Mouse (Mus musculus) macrophage (primary cell): ENCODE measurements around the gene Mknk2. TPM values are rescaled to one million over a fixed set of nuclear protein-coding genes. Genes with fewer than 3 reads are reported as not detected.
"Not testable (repeated sequence)": the region's sequence is repeated elsewhere in the genome, so short reads cannot be mapped to it uniquely, and the experiment has no call there.

ENCODE experiments used
- H3K27ac ChIP-seq: fragments of 350-480 bp; formaldehyde crosslinking; 2 replicates; pipeline ENCODE4 v1.9.0; 2021
- H3K36me3 ChIP-seq: fragments of 350-480 bp; formaldehyde crosslinking; 2 replicates; pipeline ENCODE4 v1.9.0; 2021; ENCODE audit errors: inconsistent target
- H3K4me3 ChIP-seq: fragments of 350-480 bp; formaldehyde crosslinking; 2 replicates; pipeline ENCODE4 v1.9.0; 2021; ENCODE audit errors: inconsistent target
- H3K79me2 ChIP-seq: fragments of 350-480 bp; formaldehyde crosslinking; 2 replicates; pipeline ENCODE4 v1.9.0; 2021; ENCODE audit errors: inconsistent target
- WGBS: methylation state at CpG from one replicate; pipeline ENCODE4 v1.1.7; 2026; ENCODE audit warnings: inconsistent platforms; ENCODE audit not compliant: missing documents; 5-methylcytosine and 5-hydroxymethylcytosine counted together
- polyA plus RNA-seq: library from polyadenylated mRNA; stranded (reverse); fragments of 250-400 nt; gene quantifications from 3 replicates; pipeline ENCODE4 v1.2.4, GENCODE M21; 2018; ENCODE audit warnings: inconsistent platforms

Gene Mknk2
- polyA plus RNA-seq, 1 experiment from 2014 or later: 82.8 TPM

DNA sequence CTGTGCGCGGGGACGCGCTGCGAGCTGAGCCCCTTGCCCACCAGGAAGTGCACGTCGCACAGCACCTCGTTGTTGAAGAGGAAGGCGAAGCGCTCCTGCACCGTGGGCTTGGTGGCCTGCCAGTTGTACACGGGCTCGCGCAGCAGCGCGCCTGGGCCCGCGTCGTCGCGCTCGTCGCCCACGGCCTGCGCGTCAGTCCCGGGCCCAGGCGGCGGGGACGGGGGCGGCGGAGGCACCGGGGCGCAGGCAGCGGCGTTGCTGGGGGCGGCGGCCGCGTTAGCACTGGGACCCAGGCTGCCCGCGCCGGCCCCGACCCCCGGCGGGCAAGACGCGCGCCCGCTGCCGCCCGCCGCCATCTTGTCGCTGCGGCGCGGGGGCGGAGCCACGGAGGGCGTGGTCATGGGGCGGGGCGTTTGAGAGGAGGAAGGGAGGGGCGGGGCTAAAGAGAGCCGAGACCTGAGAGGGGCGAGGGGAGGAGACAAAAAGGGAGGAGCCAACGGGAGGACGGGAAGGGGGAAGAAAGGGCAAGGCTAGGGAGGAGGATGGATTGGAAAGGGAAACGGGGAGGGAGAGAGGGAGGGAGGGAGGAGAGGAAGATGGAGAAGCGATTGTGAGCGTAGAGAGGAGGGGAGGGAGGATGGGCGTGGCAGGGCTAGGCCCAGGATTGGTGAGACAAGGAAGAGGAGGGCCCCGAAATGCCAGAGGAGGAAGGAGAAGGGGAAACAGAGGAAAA, 21.6 kb downstream of the Mknk2 start:
- Histone ChIP-seq H3K79me2 (peaks cover 24% of the 10 kb centered on the region; the same call in 1 of the 2 replicates), H3K4me3 (peak overlapping the region; percentile 37), H3K27ac (peak overlapping the region; percentile 61), H3K36me3 (no peaks in the 10 kb centered on the region)
- WGBS: under 1% methylated on average over 68 of the region's 72 CpGs

GRCm38 (mm10) chr10:80655406-80656129, 22.3 kb downstream of the Mknk2 start:
- Histone ChIP-seq H3K79me2 (peaks cover 24% of the 10 kb centered on the region; the same call in 1 of the 2 replicates), H3K36me3 (no peaks in the 10 kb centered on the region), H3K4me3 (peak overlapping the region; percentile 37), H3K27ac (no peak overlapping the region)
- WGBS: 4% methylated on average over 11 of the region's 12 CpGs

GRCm38 (mm10) chr10:80654866-80655265, 23.0 kb downstream of the Mknk2 start:
- H3K79me2 ChIP-seq: peaks cover 24% of the 10 kb centered on the region; the same call in 1 of the 2 replicates
- H3K4me3 ChIP-seq: no peak overlapping the region
- WGBS: 85% methylated on average over 6 of the region's 6 CpGs
- H3K36me3 ChIP-seq: no peaks in the 10 kb centered on the region
- no peak overlapping the region for H3K27ac ChIP-seq

- no peak overlapping the region for H3K27ac ChIP-seq
- peaks cover under 1% of the 10 kb centered on the region; the same call in 1 of the 2 replicates for H3K36me3 ChIP-seq
- no peak overlapping the region for H3K4me3 ChIP-seq
- peaks cover 24% of the 10 kb centered on the region; the same call in 1 of the 2 replicates for H3K79me2 ChIP-seq
- 72% methylated on average over 6 of the region's 6 CpGs for WGBS
Measured at GRCm38 (mm10) chr10:80653156-80653720, 24.7 kb downstream of the Mknk2 start.

GRCm38 (mm10) chr10:80650392-80650791, 27.5 kb downstream of the Mknk2 start:
- WGBS: 94% methylated on average over 10 of the region's 10 CpGs
- no peak overlapping the region for H3K27ac ChIP-seq
- no peak overlapping the region for H3K4me3 ChIP-seq
- peaks cover 17% of the 10 kb centered on the region; the same call in 1 of the 2 replicates for H3K36me3 ChIP-seq
- peaks cover 20% of the 10 kb centered on the region; the same call in 1 of the 2 replicates for H3K79me2 ChIP-seq

GRCm38 (mm10) chr10:80649910-80650309, 28.0 kb downstream of the Mknk2 start:
- not testable (repeated sequence) for H3K27ac ChIP-seq, H3K4me3 ChIP-seq
- Histone ChIP-seq H3K36me3 (peaks cover 22% of the 10 kb centered on the region; the same call in 1 of the 2 replicates), H3K79me2 (peaks cover 15% of the 10 kb centered on the region; the same call in 1 of the 2 replicates)
- 82% methylated on average over 3 of the region's 6 CpGs for WGBS

DNA sequence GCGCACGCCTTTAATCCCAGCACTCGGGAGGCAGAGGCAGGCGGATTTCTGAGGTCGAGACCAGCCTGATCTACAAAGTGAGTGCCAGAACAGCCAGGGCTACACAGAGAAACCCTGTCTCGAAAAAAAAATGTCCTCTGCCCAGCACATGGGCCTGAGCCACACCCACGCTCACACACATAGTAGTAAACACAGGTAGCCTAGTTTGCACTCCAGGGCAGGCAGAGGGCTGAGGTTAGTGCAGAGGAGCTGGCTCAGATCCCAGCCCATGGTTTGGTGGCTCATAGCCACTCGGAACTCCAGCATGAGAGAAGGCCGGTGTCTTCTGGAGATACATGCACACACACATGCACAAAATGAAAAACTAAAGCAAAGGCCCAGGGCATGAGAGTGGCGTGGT, 31.0 kb downstream of the Mknk2 start:
- no peak overlapping the region for H3K27ac ChIP-seq
- 91% methylated on average over 9 of the region's 10 CpGs for WGBS
- H3K79me2 ChIP-seq: no peaks in the 10 kb centered on the region; the same call in 1 of the 2 replicates
- H3K4me3 ChIP-seq: no peak overlapping the region
- peaks cover 40% of the 10 kb centered on the region; the same call in 1 of the 2 replicates for H3K36me3 ChIP-seq

GRCm38 (mm10) chr10:80635345-80635744, 42.6 kb downstream of the Mknk2 start:
- H3K27ac ChIP-seq: no peak overlapping the region
- WGBS: 93% methylated on average over 4 of the region's 6 CpGs
- H3K79me2 ChIP-seq: peaks cover 45% of the 10 kb centered on the region
- H3K36me3 ChIP-seq: peaks cover 68% of the 10 kb centered on the region; the same call in 1 of the 2 replicates
- H3K4me3 ChIP-seq: no peak overlapping the region

GRCm38 (mm10) chr10:80628925-80629324, 49.0 kb downstream of the Mknk2 start:
- Histone ChIP-seq H3K36me3 (peaks cover 9% of the 10 kb centered on the region; the same call in 1 of the 2 replicates), H3K27ac (no peak overlapping the region), H3K79me2 (peaks cover 100% of the 10 kb centered on the region), H3K4me3 (no peak overlapping the region)
- WGBS: 79% methylated on average over 9 of the region's 9 CpGs

- no peak overlapping the region for H3K27ac ChIP-seq
- 73% methylated on average over 2 of the region's 2 CpGs for WGBS
- H3K79me2 ChIP-seq: peaks cover 99% of the 10 kb centered on the region
- no peak overlapping the region for H3K4me3 ChIP-seq
- H3K36me3 ChIP-seq: peaks cover 5% of the 10 kb centered on the region; the same call in 1 of the 2 replicates
Measured at GRCm38 (mm10) chr10:80627685-80628084, 50.2 kb downstream of the Mknk2 start.

DNA sequence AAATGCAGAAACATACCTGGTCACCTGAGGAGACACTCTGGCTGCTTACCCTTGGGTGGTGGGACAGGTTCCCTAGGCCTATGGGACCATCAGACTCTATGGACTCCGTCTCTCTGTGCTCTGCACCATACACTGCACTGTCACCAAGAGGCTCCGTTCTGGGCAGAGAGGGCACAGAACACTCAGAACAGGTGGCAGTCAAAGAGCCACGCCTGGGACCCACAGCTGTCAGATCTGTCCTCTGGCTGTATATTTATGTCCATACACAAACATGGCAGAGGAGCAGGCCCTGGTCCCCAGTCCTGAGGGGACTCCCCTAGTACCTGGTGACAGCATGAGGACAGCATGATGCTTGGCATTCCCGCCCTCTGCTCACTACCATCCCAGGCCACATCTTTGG, 52.1 kb downstream of the Mknk2 start:
- Histone ChIP-seq H3K79me2 (peaks cover 80% of the 10 kb centered on the region), H3K4me3 (no peak overlapping the region), H3K36me3 (no peaks in the 10 kb centered on the region), H3K27ac (no peak overlapping the region)
- 98% methylated on average over 4 of the region's 4 CpGs for WGBS

GRCm38 (mm10) chr10:80623457-80624191, 54.3 kb downstream of the Mknk2 start:
- peak overlapping the region; percentile 94 for H3K4me3 ChIP-seq
- no peaks in the 10 kb centered on the region for H3K36me3 ChIP-seq
- peaks cover 58% of the 10 kb centered on the region for H3K79me2 ChIP-seq
- H3K27ac ChIP-seq: peak overlapping the region; percentile 77
- 3% methylated on average over 15 of the region's 15 CpGs for WGBS

DNA sequence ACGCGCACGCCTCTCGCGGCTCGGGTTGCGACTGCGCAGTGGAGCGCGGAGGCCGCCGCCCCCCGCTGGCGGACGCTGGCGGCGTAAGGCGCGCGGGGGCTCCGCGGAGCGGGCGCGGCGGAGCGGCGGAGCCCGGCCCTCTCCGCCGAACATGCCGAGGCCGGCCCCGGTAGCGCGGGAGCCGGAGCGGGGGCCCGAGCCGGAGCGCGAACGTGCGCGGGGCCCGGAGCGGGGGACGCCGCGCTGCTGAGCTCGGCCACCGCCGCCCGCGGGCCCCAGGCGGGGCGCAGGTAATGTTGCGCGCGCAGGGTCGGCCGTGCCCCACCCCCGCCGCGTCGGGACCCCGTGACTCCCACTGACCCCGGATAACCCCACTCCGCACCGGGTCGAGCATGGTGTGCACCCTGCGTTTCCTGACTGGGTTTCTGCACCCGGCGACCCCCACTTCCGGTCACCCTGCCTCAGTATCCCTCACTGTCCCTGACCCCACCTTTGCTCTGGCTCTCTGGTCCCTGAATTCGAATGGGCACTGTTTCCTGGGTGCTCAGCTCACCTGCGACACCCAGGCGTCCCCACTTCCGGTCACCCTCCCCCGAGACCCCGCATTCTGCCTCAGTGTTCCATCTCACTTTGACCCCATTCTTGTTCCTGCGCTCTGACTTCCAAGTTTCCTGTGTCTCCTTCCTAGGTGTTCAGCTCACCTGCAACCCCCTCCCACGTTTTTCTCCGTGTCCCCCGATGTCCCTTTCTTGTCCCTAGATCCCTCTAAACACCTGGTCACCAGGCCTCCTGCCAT, 55.1 kb downstream of the Mknk2 start, which contains the start of gene Csnk1g2:
TSS of gene Csnk1g2 (plus strand) at position 178 of the 796 bp plus-strand sequence.
- Histone ChIP-seq H3K36me3 (no peaks in the 10 kb centered on the region), H3K79me2 (peaks cover 51% of the 10 kb centered on the region), H3K27ac (peak within 1 kb of the TSS; percentile 79), H3K4me3 (peak within 1 kb of the TSS; percentile 94)
- WGBS: under 1% methylated on average over 80 of the region's 85 CpGs
